ENCODE assay signal across 8 mouse cellular contexts in the genomic region with DNA sequence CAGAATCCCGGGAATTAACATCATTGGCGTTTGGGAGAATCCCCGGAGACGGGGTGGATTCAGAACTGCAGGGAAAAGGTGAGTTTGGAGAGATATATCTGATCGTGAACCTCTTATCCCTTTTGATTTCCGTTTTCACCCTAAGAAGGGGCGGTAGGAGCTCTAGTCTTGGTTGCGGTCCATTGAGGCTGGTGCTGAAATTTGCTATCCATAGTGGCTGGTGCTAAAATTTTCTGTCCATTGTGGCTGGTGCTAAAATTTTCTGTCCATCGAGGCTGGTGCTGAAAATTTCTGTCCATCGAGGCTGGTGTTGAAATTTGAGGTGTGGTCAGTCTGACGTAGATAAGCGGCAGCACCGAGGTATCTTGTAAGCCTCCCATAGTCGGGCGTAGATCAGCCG.
A peak's percentile ranks its signal among the peaks of the same experiment; 100 is the strongest.
DNase-seq lines count a peak whose midpoint lies in the region; ATAC-seq and TF ChIP-seq lines count a peak whose summit lies in the region.
"Not testable (repeated sequence)": the region's sequence is repeated elsewhere in the genome, so short reads cannot be mapped to it uniquely, and the experiment has no call there.

No protein-coding gene starts in this region.

- H3K27ac ChIP-seq in embryonic facial prominence, embryonic 10.5 days (replicated peaks); lung, embryonic 14.5 days (ENCODE audit: low read depth): not testable (repeated sequence)

- not testable (repeated sequence) for H3K4me3 ChIP-seq in C2C12 (ENCODE audit: insufficient read depth, poor library complexity, severe bottlenecking); embryonic facial prominence, embryonic 10.5 days; lung, embryonic 14.5 days (ENCODE audit: low read depth, low read length)

- not testable (repeated sequence) for H3K4me1 ChIP-seq in embryonic facial prominence, embryonic 10.5 days; lung, embryonic 14.5 days (ENCODE audit: insufficient read depth)

- H3K9ac ChIP-seq in lung, embryonic 14.5 days: not testable (repeated sequence)

- not testable (repeated sequence) for ATAC-seq in lung, embryonic 14.5 days (ENCODE audit: insufficient read depth)

- 79% methylated on average over 16 of the region's 16 CpGs for WGBS in embryonic facial prominence, embryonic 10.5 days
- WGBS in lung, embryonic 14.5 days: 72% methylated on average over 16 of the region's 16 CpGs

- DNase-seq in NIH3T3 (ENCODE audit: low read depth) (peak; percentile 9), adipocyte (ENCODE audit: low spot score) (peak; percentile 42)
- DNase-seq in embryo, embryonic 10.5 days (ENCODE audit: low spot score): peak; percentile 5
- DNase-seq in embryonic facial prominence, embryonic 10.5 days (ENCODE audit: low spot score): peak; percentile 8
- DNase-seq in heart, postnatal 4 days: peak; percentile 8
- DNase-seq in lung, embryonic 14.5 days: peak; percentile 17
- DNase-seq in testis, postnatal 14 days (ENCODE audit: low spot score): peak; percentile 17

- not testable (repeated sequence) for H3K4me2 ChIP-seq in lung, embryonic 14.5 days

- not testable (repeated sequence) for H3ac ChIP-seq in C2C12 (ENCODE audit: control insufficient read depth, insufficient read length, low read depth)

- H3K36me3 ChIP-seq in C2C12 (ENCODE audit: control insufficient read depth, insufficient read depth); embryonic facial prominence, embryonic 10.5 days (replicated peaks); lung, embryonic 14.5 days (ENCODE audit: insufficient read depth): not testable (repeated sequence)

- not testable (repeated sequence) for H3K79me3 ChIP-seq in C2C12 (ENCODE audit: low read depth)

- TF ChIP-seq CTCF in C2C12 (IDR thresholded peaks at IDR 0.05; ENCODE audit: control insufficient read depth, insufficient read depth, insufficient read length); lung, embryonic 14.5 days (IDR thresholded peaks at IDR 0.05; ENCODE audit: low read depth): not testable (repeated sequence)

- H3K9me3 ChIP-seq in embryonic facial prominence, embryonic 10.5 days: peaks cover 12% of the 10 kb centered on the region; the same call in 1 of the 2 replicates
- H3K9me3 ChIP-seq in lung, embryonic 14.5 days (ENCODE audit: low read depth, low read length): not testable (repeated sequence)

- not testable (repeated sequence) for H3K27me3 ChIP-seq in C2C12 (ENCODE audit: control insufficient read depth, insufficient read depth, insufficient read length); embryonic facial prominence, embryonic 10.5 days (replicated peaks; ENCODE audit: low read depth, poor library complexity, severe bottlenecking); lung, embryonic 14.5 days (ENCODE audit: insufficient read depth, low read length)

- not testable (repeated sequence) for H3K79me2 ChIP-seq in C2C12 (ENCODE audit: control insufficient read depth, insufficient read depth)

TF ChIP-seq in C2C12, 6 proteins besides CTCF, POLR2A, EP300 and RAD21:
- TF ChIP-seq MAX (IDR thresholded peaks at IDR 0.05): peak; percentile 31
